Mouse (Mus musculus): ENCODE data around the gene Shbg.

The Shbg gene

DNA sequence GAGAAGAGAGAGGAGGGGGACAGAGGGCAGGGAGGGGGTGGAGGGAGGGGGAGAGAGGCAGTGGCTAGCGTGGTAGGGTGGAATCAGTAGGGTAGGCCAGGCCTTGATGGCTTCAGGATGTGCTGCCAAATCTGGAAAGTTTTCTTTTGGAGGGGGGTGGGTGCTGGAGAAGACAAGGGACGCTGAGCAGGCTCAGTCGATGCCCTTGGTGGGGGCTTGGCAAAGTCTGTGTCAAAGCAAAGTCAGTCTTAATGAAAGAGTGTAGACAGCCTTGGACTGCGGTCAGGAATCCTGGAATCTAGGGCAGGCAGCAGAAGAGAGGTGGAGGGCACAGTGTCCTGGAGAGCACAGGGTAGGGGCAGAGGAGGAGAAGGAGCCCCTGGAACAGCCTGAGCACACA lies 6.8 kb downstream of the Shbg start:
- TF ChIP-seq GATA4 (IDR thresholded peaks at IDR 0.05; ENCODE audit: insufficient replicate concordance, low read length), result no peak

DNA sequence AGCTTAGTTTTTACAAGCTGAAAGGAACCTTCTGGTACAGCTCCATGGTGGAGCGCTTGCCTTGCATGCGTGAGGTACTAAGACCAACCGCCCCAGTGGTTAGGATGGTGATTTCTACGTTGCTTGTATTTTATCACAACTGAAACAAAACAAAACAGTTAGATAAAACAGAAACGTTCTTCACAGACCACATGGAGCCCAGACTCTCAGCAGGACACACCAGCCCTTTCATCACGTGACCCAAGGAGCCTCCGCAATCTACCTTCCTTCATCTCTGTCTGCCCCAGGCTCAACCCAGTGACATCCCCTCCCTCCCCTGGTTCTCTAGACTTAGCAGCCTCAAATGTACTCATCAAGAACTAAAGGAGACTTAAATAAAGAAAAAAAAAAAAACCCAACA lies 8.3 kb downstream of the Shbg start:
- TF ChIP-seq GATA4 (IDR thresholded peaks at IDR 0.05; ENCODE audit: insufficient replicate concordance, low read length), result no peak

DNA sequence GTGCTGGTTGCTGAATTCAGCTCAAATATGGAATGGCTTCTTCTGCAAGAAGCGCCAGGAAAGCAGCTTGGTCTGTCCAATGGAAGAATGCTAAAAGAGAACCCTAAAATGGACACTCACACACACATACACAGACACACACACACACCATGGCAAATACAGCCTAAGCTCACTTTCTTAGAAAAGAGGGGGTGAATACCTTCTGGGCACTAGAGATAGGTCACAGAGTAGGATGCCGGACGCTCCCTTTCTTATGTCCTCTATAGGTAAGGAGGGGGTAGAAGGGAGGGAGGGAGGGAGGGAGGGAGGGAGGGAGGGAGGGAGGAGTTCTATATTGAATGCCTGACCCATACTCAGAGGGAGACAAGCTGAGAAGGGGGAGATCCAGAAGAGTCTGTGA lies 9.2 kb downstream of the Shbg start:
- TF ChIP-seq GATA4 (IDR thresholded peaks at IDR 0.05; ENCODE audit: insufficient replicate concordance, low read length), result no peak

DNA sequence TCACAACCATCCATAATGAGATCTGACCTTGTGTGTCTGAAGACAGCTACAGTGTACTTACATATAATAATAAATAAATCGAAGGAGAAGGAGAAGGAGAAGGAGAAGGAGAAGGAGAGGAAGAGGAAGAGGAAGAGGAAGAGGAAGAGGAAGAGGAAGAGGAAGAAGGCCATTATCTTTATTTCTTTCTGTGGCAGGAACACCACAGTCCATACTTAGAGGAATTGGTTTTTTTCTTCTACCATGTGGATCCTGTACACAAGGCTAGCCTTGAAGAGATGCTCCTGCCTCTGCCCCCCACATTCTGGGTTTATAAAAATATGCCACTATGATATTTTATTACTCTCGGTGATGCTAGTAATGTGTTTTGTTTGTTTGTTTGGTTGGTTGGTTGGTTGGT lies 10.9 kb downstream of the Shbg start:
- no peak for TF ChIP-seq GATA4 (IDR thresholded peaks at IDR 0.05; ENCODE audit: insufficient replicate concordance, low read length)

DNA sequence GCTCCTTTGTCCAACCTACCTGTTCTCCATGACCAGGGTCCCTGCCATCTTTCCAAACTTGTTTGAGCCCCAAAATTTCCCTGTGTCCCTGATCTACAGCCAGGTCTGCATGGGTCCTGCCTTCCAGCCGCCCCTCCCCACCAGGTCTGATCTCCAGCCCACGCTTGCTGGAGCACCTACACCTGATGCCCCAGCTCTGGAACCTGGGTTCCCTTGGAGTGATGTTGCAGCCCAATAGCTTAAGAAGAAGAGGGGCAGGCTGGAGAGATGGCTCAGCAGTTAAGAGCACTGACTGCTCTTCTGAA lies 11.3 kb downstream of the Shbg start:
- TF ChIP-seq GATA4 (IDR thresholded peaks at IDR 0.05; ENCODE audit: insufficient replicate concordance, low read length), result no peak

DNA sequence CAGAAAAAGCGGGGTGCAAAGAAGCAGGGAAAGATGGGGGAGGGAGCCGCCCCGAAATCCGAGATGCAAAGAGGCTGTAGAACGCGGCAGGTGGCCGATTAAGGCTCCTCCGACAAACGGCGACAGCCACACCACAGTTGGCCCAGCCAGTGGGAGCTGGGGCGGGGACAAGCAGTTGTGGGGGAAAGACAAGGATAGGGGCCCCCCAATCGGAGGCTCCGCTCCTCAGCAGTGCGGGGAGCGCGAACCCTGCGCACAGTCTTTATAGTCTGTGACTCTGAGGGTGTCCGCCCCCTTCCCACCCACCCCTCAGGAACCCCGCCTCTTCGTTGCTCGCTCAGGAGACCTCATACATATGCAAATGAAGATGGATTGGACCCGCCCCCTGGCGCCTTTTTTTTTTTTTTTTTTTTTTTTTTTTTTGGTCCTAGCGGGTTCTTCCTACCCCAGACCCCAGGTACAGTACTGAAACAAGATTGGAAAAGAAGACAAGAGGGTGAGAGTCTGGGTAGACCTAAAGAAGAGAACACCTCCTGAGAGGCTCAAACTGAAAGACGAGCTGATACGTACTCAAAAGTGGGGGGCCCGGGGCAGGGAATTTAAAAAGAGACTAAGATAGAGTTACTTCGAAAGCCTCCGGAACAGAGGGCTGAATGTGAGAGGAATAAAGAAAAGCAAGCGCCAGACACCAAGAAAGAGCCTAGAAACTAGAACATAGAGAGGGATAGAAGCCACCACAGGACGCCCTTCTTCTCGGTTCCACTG lies 11.8 kb downstream of the Shbg start, which contains the start of gene Atp1b2:
TSS of gene Atp1b2 (minus strand) at position 217 of the 765 bp plus-strand sequence.
- TF ChIP-seq GATA4 (IDR thresholded peaks at IDR 0.05; ENCODE audit: insufficient replicate concordance, low read length), result no peak

DNA sequence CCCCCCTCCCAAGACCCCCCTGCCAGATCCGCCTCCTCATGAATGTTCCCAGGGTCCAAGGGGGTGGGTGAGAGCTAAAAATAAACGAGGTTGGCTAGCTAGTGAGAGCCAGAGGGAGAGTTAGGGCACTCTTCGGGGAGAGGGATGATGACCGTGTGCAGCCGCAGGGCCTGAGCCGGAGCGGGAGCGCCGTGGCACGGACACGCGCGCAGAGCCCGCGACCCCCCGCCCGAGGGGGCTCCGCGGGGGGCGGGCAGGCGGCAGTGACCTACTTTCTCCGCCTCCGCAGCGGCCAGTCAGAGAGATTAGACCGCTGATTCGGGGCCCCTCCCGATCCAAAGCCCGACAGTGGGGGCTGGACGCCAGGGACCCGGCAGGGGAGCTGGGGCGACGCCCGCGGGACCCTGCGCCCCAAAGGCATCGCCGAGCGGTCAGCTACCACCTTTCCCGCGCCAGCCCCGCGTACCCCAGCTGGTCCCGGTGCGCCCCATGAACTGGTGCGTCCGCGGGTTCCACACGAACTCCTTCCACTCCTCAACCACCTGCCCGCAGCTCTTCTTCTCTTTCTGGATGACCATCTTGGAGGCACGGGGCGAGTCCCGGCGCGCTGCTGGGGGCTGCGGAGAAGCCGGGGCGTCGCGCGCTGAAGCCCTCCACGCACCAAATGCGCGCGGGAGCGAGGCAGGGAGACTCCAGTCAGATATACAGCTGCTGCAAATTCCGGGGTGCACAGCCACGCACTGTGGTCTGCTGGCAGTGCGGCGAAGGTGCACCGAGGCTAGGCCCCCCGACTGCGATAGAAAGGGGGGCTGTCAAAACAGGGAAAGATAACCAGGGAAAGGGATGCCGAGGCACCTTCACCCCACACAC lies 12.7 kb downstream of the Shbg start:
- TF ChIP-seq GATA4 (IDR thresholded peaks at IDR 0.05; ENCODE audit: insufficient replicate concordance, low read length), result no peak

DNA sequence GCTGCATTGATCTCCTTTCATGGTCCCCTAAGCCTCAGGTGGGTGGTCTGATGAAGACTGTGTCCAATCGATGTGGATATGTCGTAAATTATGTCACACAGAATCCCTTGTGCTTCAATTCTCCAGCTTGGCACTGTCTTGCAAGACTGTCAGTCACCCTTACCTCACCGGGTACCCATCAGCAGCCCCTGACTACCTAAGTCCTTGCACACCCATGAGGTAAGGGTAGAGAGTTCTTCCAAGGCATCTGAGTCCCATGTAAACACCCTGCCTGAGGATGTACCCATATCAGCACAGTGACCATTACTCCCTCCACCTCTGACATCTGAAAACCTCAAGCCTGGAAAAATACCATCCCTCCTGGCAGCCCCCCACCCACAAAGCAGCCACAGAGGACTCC lies 13.4 kb downstream of the Shbg start:
- no peak for TF ChIP-seq GATA4 (IDR thresholded peaks at IDR 0.05; ENCODE audit: insufficient replicate concordance, low read length)

DNA sequence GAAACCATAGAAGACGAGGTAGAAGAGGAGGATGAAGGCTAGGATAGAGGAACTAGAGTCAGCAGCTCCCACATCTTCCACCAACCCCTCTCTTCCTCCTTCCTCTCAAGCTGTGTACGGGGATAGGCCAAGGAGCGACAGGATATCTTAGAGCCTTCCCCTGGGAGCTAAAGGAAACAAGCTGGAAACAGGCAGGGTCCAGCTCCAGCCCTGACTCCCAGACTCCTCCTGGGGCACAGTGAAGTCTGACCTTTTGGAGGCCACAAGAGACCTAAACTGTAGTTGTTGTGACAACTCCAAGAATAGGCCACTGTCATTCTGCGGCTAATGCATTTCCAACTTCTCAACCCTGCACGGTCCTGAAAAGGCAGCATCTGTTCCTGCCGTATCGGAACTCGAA lies 14.2 kb downstream of the Shbg start:
- no peak for TF ChIP-seq GATA4 (IDR thresholded peaks at IDR 0.05; ENCODE audit: insufficient replicate concordance, low read length)

DNA sequence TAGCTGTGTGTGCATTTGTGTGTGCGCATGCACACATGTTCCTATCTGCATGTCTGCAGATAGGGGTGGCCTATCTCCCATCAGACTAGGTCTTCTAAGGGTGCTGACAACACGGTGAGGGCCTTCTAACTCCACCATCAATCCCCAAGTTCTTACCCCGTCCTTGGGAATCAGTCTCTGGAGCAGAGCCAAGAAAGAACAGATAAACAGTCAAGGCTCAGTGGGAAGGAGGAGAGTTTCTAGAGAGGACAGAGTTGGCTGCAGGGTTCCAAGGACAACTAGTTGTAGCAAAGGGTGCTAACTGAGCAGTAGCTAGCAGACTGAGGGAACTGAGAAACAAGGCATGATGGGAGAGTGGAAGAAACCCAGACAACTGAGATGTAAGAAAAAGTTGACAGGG lies 15.9 kb downstream of the Shbg start:
- TF ChIP-seq GATA4 (IDR thresholded peaks at IDR 0.05; ENCODE audit: insufficient replicate concordance, low read length), result no peak

DNA sequence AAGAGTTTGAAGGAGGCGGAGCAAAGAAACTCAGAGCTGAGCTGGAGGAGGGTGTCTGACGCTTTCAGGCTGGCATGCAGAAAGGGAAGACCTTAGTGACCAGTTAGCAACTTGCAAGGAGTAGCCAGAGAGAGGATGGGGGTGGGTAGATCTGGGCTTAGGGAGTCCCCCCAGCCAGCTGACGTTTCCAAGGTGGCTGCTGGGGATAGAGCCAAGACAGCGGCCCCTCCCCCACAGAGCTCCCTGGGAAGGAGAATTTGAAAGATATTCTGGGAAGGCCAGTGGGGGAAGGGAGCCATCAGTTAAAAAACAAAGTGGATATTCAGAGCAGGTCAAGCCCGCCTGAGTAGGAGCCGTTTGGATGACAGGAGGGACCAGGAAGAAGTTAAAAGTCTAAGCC lies 17.6 kb downstream of the Shbg start:
- TF ChIP-seq GATA4 (IDR thresholded peaks at IDR 0.05; ENCODE audit: insufficient replicate concordance, low read length), result no peak

DNA sequence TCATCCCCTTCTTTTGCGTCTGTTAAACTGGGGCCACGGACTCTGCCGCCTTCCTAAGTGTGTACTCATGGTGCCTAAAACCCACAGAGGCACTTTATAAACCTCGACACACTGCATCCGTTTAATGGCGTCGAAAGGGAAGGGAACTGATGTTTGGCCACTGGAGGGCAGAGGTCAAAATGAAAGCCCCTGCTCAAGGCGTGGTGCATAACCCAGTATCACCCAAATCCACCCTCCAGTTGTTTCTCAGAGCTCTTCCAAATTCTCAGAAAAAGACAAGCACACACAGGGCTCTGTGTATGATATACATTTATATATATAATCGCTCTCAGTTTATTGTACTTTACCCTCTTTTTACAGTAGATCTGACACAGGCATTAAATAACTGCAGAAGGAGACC lies 18.3 kb downstream of the Shbg start:
- TF ChIP-seq GATA4 (IDR thresholded peaks at IDR 0.05; ENCODE audit: insufficient replicate concordance, low read length), result no peak

DNA sequence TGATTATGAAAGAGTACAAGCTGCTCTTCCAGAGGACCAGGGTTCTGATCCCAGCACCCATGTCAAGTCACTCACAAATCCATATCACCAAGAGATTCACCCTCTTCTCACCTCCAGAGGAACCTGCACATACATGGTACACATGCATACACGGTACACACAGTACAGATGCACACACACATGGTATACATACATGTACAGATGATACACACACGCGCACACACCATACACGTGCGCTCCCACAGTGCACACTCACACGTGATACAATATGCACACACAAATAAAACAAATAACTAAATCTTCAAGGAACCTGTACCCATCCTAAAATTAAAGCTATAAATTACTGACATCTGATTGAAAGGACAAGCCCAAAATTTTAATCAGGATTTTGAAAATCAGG lies 22.9 kb downstream of the Shbg start:
- no peak for TF ChIP-seq GATA4 (IDR thresholded peaks at IDR 0.05; ENCODE audit: insufficient replicate concordance, low read length)

DNA sequence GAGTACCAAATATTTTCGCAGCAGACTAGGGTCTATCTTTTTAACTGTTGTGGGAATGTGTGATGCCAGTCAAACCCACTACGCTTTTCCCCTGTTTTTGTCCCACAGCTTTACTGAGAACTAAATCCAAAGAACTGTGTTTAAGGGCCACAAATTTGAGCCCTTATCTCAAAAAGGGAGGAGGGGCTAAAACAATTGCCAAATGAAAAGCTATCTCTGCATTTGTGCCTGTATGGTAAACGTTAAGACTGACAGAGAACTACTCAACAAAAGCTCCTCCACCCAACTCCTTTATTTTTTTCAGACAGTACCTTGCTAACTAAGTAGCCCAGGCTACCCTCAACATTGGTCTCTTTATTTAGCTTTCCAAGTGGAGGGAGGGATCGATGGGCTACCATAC lies 24.9 kb downstream of the Shbg start:
- TF ChIP-seq GATA4 (IDR thresholded peaks at IDR 0.05; ENCODE audit: insufficient replicate concordance, low read length), result no peak

DNA sequence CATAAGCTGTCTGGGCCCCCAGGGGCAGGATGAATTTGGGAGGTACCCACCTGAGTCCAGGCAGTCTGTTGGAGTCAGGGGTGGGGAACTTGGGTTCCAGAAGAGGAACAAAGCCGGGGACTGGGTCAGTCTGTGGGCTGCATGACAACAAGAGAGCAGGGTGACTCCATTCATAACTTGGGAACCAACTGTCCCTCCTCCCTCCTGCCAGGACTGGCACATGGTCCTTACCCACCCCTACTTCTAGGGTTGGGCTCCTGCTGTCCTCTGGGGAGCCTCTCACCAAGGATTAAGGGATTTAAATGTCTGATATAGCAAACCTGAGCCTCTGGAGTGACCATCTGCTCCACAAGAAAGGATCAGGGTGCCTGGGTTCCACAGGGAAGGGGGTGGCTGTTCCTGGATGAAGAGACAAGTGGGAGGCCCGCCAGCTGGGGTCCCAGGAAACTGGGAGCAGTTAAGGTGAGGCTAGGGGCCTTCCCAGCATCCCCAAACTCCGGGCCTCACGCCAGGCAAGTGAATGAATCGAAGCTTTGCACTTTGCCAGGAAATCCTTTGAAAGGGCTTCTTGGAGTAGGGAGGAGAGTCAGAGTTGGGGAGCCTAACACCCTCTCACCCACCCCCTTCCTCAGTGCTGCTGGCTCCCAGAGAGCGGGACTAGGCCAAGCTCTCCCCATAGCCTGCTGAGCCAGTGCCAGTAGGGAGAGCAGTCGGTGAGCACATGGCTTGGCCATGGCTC lies 25.6 kb downstream of the Shbg start:
- TF ChIP-seq GATA4 (IDR thresholded peaks at IDR 0.05; ENCODE audit: insufficient replicate concordance, low read length), result no peak

DNA sequence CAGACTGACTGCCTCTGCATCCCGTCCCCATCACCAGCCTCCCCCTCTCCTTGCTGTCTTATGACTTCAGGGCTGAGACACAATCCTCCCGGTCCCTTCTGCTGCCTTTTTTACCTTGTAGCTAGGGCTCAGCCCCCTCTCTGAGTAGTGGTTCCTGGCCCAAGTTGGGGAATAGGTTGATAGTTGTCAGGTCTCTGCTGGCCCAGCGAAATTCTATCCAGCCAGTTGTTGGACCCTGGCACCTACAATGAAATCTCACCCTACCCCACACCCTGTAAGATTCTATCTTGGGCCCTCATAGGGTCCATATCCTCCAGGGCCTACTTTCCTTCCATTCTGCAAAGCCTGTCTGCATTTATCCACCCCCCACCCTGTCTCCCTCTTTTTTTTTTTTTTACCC lies 26.3 kb downstream of the Shbg start:
- no peak for TF ChIP-seq GATA4 (IDR thresholded peaks at IDR 0.05; ENCODE audit: insufficient replicate concordance, low read length)
